Mouse (Mus musculus): ENCODE measurements at regions not wholly inside any gene's neighbourhood (a gene's known extent, or its start where the extent isn't known, plus 50 kb on each side); places are given as distances from the start of the nearest gene placed in this dataset.

- Histone ChIP-seq H3K4me1 (ENCODE audit: control insufficient read depth) (no peaks in the 10 kb centered on the region), H3K9me3 (ENCODE audit: control insufficient read depth, low read length) (no peaks in the 10 kb centered on the region), H3K36me3 (ENCODE audit: control insufficient read depth) (no peaks in the 10 kb centered on the region), H3K27me3 (ENCODE audit: control insufficient read depth) (no peaks in the 10 kb centered on the region), H3K4me3 (replicated peaks) (no peak overlapping the region)
- TF ChIP-seq GATA1 (IDR thresholded peaks at IDR 0.05; ENCODE audit: low read length) (no peak), TAL1 (IDR thresholded peaks at IDR 0.05; ENCODE audit: low read length) (no peak)
These were observed 561.1 kb upstream of the Camk1g start for GRCm38 (mm10) chr1:193931131-193931729.

GRCm38 (mm10) chr1:193928607-193929006, 558.5 kb upstream of the Camk1g start:
- Histone ChIP-seq H3K9me3 (ENCODE audit: control insufficient read depth, low read length) (no peaks in the 10 kb centered on the region), H3K27me3 (ENCODE audit: control insufficient read depth) (no peaks in the 10 kb centered on the region), H3K4me3 (replicated peaks) (no peak overlapping the region), H3K4me1 (ENCODE audit: control insufficient read depth) (no peaks in the 10 kb centered on the region), H3K36me3 (ENCODE audit: control insufficient read depth) (no peaks in the 10 kb centered on the region)
- TF ChIP-seq GATA1 (IDR thresholded peaks at IDR 0.05; ENCODE audit: low read length) (no peak), TAL1 (IDR thresholded peaks at IDR 0.05; ENCODE audit: low read length) (no peak)

- Histone ChIP-seq H3K9me3 (ENCODE audit: control insufficient read depth, low read length) (no peaks in the 10 kb centered on the region), H3K4me3 (replicated peaks) (no peak overlapping the region), H3K36me3 (ENCODE audit: control insufficient read depth) (no peaks in the 10 kb centered on the region), H3K4me1 (ENCODE audit: control insufficient read depth) (no peaks in the 10 kb centered on the region), H3K27me3 (ENCODE audit: control insufficient read depth) (no peaks in the 10 kb centered on the region)
- no peak for TF ChIP-seq TAL1 (IDR thresholded peaks at IDR 0.05; ENCODE audit: low read length)
- TF ChIP-seq GATA1 (IDR thresholded peaks at IDR 0.05; ENCODE audit: low read length) = no peak
These were observed 552.7 kb upstream of the Camk1g start for GRCm38 (mm10) chr1:193922756-193923155.

GRCm38 (mm10) chr1:193919243-193919642, 549.1 kb upstream of the Camk1g start:
- H3K9me3 ChIP-seq (ENCODE audit: control insufficient read depth, low read length) = no peaks in the 10 kb centered on the region
- no peaks in the 10 kb centered on the region for H3K36me3 ChIP-seq (ENCODE audit: control insufficient read depth)
- H3K27me3 ChIP-seq (ENCODE audit: control insufficient read depth) = no peaks in the 10 kb centered on the region
- no peaks in the 10 kb centered on the region for H3K4me1 ChIP-seq (ENCODE audit: control insufficient read depth)
- H3K4me3 ChIP-seq (replicated peaks) = no peak overlapping the region
- TF ChIP-seq GATA1 (IDR thresholded peaks at IDR 0.05; ENCODE audit: low read length) = no peak
- TF ChIP-seq TAL1 (IDR thresholded peaks at IDR 0.05; ENCODE audit: low read length) = no peak

GRCm38 (mm10) chr1:193905711-193906110, 535.6 kb upstream of the Camk1g start:
- TF ChIP-seq GATA1 (IDR thresholded peaks at IDR 0.05; ENCODE audit: low read length) (no peak), TAL1 (IDR thresholded peaks at IDR 0.05; ENCODE audit: low read length) (no peak)
- Histone ChIP-seq H3K36me3 (ENCODE audit: control insufficient read depth) (no peaks in the 10 kb centered on the region), H3K4me1 (ENCODE audit: control insufficient read depth) (no peaks in the 10 kb centered on the region; the same call in 1 of the 2 replicates)

GRCm38 (mm10) chr1:193894072-193894471, 524.0 kb upstream of the Camk1g start:
- TF ChIP-seq TAL1 (IDR thresholded peaks at IDR 0.05; ENCODE audit: low read length) = no peak
- TF ChIP-seq GATA1 (IDR thresholded peaks at IDR 0.05; ENCODE audit: low read length) = no peak
- H3K4me1 ChIP-seq (ENCODE audit: control insufficient read depth) = no peaks in the 10 kb centered on the region

More at GRCm38 (mm10) chr1:193905711-193906110, 535.6 kb upstream of the Camk1g start:
- H3K27me3 ChIP-seq (ENCODE audit: control insufficient read depth) = no peaks in the 10 kb centered on the region
- H3K9me3 ChIP-seq (ENCODE audit: control insufficient read depth, low read length) = peaks cover 3% of the 10 kb centered on the region; the same call in 1 of the 2 replicates
- H3K4me3 ChIP-seq (replicated peaks) = no peak overlapping the region

GRCm38 (mm10) chr1:193876540-193876939, 506.4 kb upstream of the Camk1g start:
- no peak overlapping the region for H3K4me3 ChIP-seq (replicated peaks)
- TF ChIP-seq TAL1 (IDR thresholded peaks at IDR 0.05; ENCODE audit: low read length) = no peak
- no peak for TF ChIP-seq GATA1 (IDR thresholded peaks at IDR 0.05; ENCODE audit: low read length)
- H3K27me3 ChIP-seq (ENCODE audit: control insufficient read depth) = no peaks in the 10 kb centered on the region
- no peaks in the 10 kb centered on the region for H3K36me3 ChIP-seq (ENCODE audit: control insufficient read depth)
- no peaks in the 10 kb centered on the region for H3K4me1 ChIP-seq (ENCODE audit: control insufficient read depth)
- H3K9me3 ChIP-seq (ENCODE audit: control insufficient read depth, low read length) = no peaks in the 10 kb centered on the region

More at GRCm38 (mm10) chr1:193894072-193894471, 524.0 kb upstream of the Camk1g start:
- H3K4me3 ChIP-seq (replicated peaks) = no peak overlapping the region
- H3K36me3 ChIP-seq (ENCODE audit: control insufficient read depth) = no peaks in the 10 kb centered on the region
- no peaks in the 10 kb centered on the region for H3K9me3 ChIP-seq (ENCODE audit: control insufficient read depth, low read length)
- no peaks in the 10 kb centered on the region for H3K27me3 ChIP-seq (ENCODE audit: control insufficient read depth)

GRCm38 (mm10) chr1:193876121-193876520, 506.0 kb upstream of the Camk1g start:
- Histone ChIP-seq H3K4me3 (replicated peaks) (no peak overlapping the region), H3K27me3 (ENCODE audit: control insufficient read depth) (no peaks in the 10 kb centered on the region), H3K4me1 (ENCODE audit: control insufficient read depth) (no peaks in the 10 kb centered on the region), H3K36me3 (ENCODE audit: control insufficient read depth) (no peaks in the 10 kb centered on the region), H3K9me3 (ENCODE audit: control insufficient read depth, low read length) (no peaks in the 10 kb centered on the region)
- TF ChIP-seq TAL1 (IDR thresholded peaks at IDR 0.05; ENCODE audit: low read length) (no peak), GATA1 (IDR thresholded peaks at IDR 0.05; ENCODE audit: low read length) (no peak)

GRCm38 (mm10) chr1:193875287-193875686, 505.2 kb upstream of the Camk1g start:
- H3K4me3 ChIP-seq (replicated peaks) = no peak overlapping the region
- no peaks in the 10 kb centered on the region for H3K4me1 ChIP-seq (ENCODE audit: control insufficient read depth)
- no peak for TF ChIP-seq TAL1 (IDR thresholded peaks at IDR 0.05; ENCODE audit: low read length)
- TF ChIP-seq GATA1 (IDR thresholded peaks at IDR 0.05; ENCODE audit: low read length) = no peak
- no peaks in the 10 kb centered on the region for H3K36me3 ChIP-seq (ENCODE audit: control insufficient read depth)
- no peaks in the 10 kb centered on the region for H3K27me3 ChIP-seq (ENCODE audit: control insufficient read depth)
- H3K9me3 ChIP-seq (ENCODE audit: control insufficient read depth, low read length) = no peaks in the 10 kb centered on the region

- Histone ChIP-seq H3K4me1 (ENCODE audit: control insufficient read depth) (no peaks in the 10 kb centered on the region), H3K27me3 (ENCODE audit: control insufficient read depth) (no peaks in the 10 kb centered on the region), H3K4me3 (replicated peaks) (no peak overlapping the region), H3K9me3 (ENCODE audit: control insufficient read depth, low read length) (peaks cover 2% of the 10 kb centered on the region; the same call in 1 of the 2 replicates), H3K36me3 (ENCODE audit: control insufficient read depth) (no peaks in the 10 kb centered on the region)
- TF ChIP-seq GATA1 (IDR thresholded peaks at IDR 0.05; ENCODE audit: low read length) (no peak), TAL1 (IDR thresholded peaks at IDR 0.05; ENCODE audit: low read length) (no peak)
These were observed 500.6 kb upstream of the Camk1g start for GRCm38 (mm10) chr1:193870731-193871130.
